Mouse (Mus musculus) CD8-positive naive resting alpha-beta T cell, adult 57 days (primary cell): ENCODE measurements around the gene Zfp617. TPM values are rescaled to one million over a fixed set of nuclear protein-coding genes. Genes with fewer than 3 reads are reported as not detected.

Experiments used
- total RNA-seq: library from RNA; stranded (reverse); gene quantifications from one replicate; pipeline ENCODE4 v1.2.4, GENCODE M21; 2023

The Zfp617 gene
- 8.7 TPM for total RNA-seq

GRCm38 (mm10) chr8:71908309-71909261 lies at the start of gene Zfp617, which contains the start of gene Zfp882:
Gene Zfp617 (plus strand): TSS chr8:71908635.
Gene Zfp882 (plus strand): TSS chr8:71908608.

GRCm38 (mm10) chr8:71881618-71882274 lies 26.7 kb upstream of the Zfp617 start, which contains the start of gene Zfp709:
Gene Zfp709 (plus strand): TSS chr8:71882019.

GRCm38 (mm10) chr8:71950482-71951221 lies 42.2 kb downstream of the Zfp617 start, which contains the start of gene Zfp961:
Gene Zfp961 (plus strand): TSS chr8:71951038.

Other genes with a start within 250 kb of the Zfp617 start
- gene Unc13a, start 236.9 kb upstream of the Zfp617 start, total RNA-seq, result 0.77 TPM
- gene Jak3, start 232.3 kb upstream of the Zfp617 start, total RNA-seq, result 89.5 TPM
- gene Insl3, start 219.4 kb upstream of the Zfp617 start, total RNA-seq, result 50.5 TPM
- gene B3gnt3, start 206.8 kb upstream of the Zfp617 start, total RNA-seq, result 0.98 TPM
- 133 TPM for gene Fcho1, start 182.9 kb upstream of the Zfp617 start, total RNA-seq
- gene Zfp709, start 26.6 kb upstream of the Zfp617 start, total RNA-seq, result 11.6 TPM
- gene Zfp882, start within 50 bp of the Zfp617 start, total RNA-seq, result 7.2 TPM
- 12.2 TPM for gene Zfp961, start 42.4 kb downstream of the Zfp617 start, total RNA-seq
- 11.6 TPM for gene Cyp4f18, start 101.0 kb downstream of the Zfp617 start, total RNA-seq
- not detected for gene Olfr372, start 132.6 kb downstream of the Zfp617 start, total RNA-seq
- not detected for gene Olfr373, start 174.5 kb downstream of the Zfp617 start, total RNA-seq
- gene Olfr374, start 198.4 kb downstream of the Zfp617 start, total RNA-seq, result not detected
- gene Tpm4, start 226.3 kb downstream of the Zfp617 start, total RNA-seq, result 130 TPM